Mouse (Mus musculus) erythroblast, embryonic 14.5 days (primary cell): ENCODE measurements around the gene Sema3f.

Experiments
- GATA1 ChIP-seq: IDR thresholded peaks from 2 replicates; pipeline ENCODE4 v1.6.1; 2012; ENCODE audit warnings: low read length, inconsistent platforms, mixed read lengths
- TAL1 ChIP-seq: IDR thresholded peaks from 3 replicates; pipeline ENCODE4 v1.6.1; 2012; ENCODE audit warnings: low read length, inconsistent platforms, mixed read lengths

GRCm38 (mm10) chr9:107665308-107665707 lies 45.0 kb downstream of the Sema3f start:
- no peak for TF ChIP-seq GATA1
- no peak for TF ChIP-seq TAL1
